Mouse (Mus musculus) forebrain, embryonic 12.5 days (tissue): ENCODE data around the gene Trarg1. TPM values are rescaled to one million over a fixed set of nuclear protein-coding genes. Genes with fewer than 3 reads are reported as not detected.
A peak's percentile ranks its signal among the peaks of the same experiment; 100 is the strongest.
"Not testable (repeated sequence)": the region's sequence is repeated elsewhere in the genome, so short reads cannot be mapped to it uniquely, and the experiment has no call there.

ENCODE experiments used
- ATAC-seq: fragments of 200-750 bp; cut with Nextera tagmentation; 2 replicates; pipeline ENCODE4 v1.8.0; 2017; ENCODE audit warnings: moderate TSS enrichment; ENCODE audit not compliant: low FRiP score
- H3K27ac ChIP-seq: fragments of 300-500 bp; sonication (generic); 2 replicates; pipeline ENCODE4 v1.5.1; 2016; ENCODE audit warnings: mild to moderate bottlenecking
- H3K27me3 ChIP-seq: fragments of 300-500 bp; sonication (generic); 2 replicates; pipeline ENCODE4 v1.6.1; 2016; ENCODE audit warnings: mild to moderate bottlenecking
- H3K36me3 ChIP-seq: fragments of 300-500 bp; sonication (generic); replicated peaks from 2 replicates; pipeline ENCODE4 v1.6.1; 2016; ENCODE audit warnings: mild to moderate bottlenecking
- H3K4me1 ChIP-seq: fragments of 300-500 bp; sonication (generic); 2 replicates; pipeline ENCODE4 v1.6.1; 2016
- H3K4me2 ChIP-seq: fragments of 300-500 bp; sonication (generic); 2 replicates; pipeline ENCODE4 v1.6.1; 2016; ENCODE audit warnings: mild to moderate bottlenecking, moderate library complexity
- H3K4me3 ChIP-seq: fragments of 300-500 bp; sonication (generic); replicated peaks from 2 replicates; pipeline ENCODE4 v1.5.1; 2016; ENCODE audit warnings: mild to moderate bottlenecking
- H3K9ac ChIP-seq: fragments of 300-500 bp; sonication (generic); 2 replicates; pipeline ENCODE4 v1.6.1; 2016; ENCODE audit warnings: mild to moderate bottlenecking
- H3K9me3 ChIP-seq: fragments of 300-500 bp; sonication (generic); 2 replicates; pipeline ENCODE4 v1.6.1; 2016
- WGBS: fragments of 180-500 bp; shearing (Covaris S2); methylation state at CpG from one replicate; pipeline ENCODE4 v1.1.7; 2016; 5-methylcytosine and 5-hydroxymethylcytosine counted together
- polyA plus RNA-seq: library from polyadenylated mRNA; unstranded; fragments of >200 nt; fragmentation: Nextera tagmentation; extraction: Ambion mirVana; gene quantifications from 2 replicates; pipeline ENCODE4 v1.2.1, GENCODE M21; 2016

Gene Trarg1
- not detected in 2 replicates for polyA plus RNA-seq

- not testable (repeated sequence) for H3K9me3 ChIP-seq, H3K4me1 ChIP-seq, ATAC-seq, H3K4me2 ChIP-seq, H3K9ac ChIP-seq, H3K36me3 ChIP-seq, H3K27ac ChIP-seq, H3K4me3 ChIP-seq
- WGBS = 64% methylated on average over 6 of the region's 8 CpGs
- peaks cover 35% of the 10 kb centered on the region for H3K27me3 ChIP-seq
Observed at GRCm38 (mm10) chr11:76679508-76679907, at the start of gene Trarg1. Gene Trarg1 (plus strand): TSS chr11:76679808.

GRCm38 (mm10) chr11:76630023-76630422, 49.6 kb upstream of the Trarg1 start:
- ATAC-seq = no peak
- no peaks in the 10 kb centered on the region for H3K4me1 ChIP-seq
- no peaks in the 10 kb centered on the region for H3K9me3 ChIP-seq
- 36% methylated on average over 2 of the region's 2 CpGs for WGBS
- H3K27ac ChIP-seq = no peak overlapping the region
- H3K36me3 ChIP-seq = no peaks in the 10 kb centered on the region
- H3K9ac ChIP-seq = no peak overlapping the region
- no peak overlapping the region for H3K4me3 ChIP-seq
- no peak overlapping the region for H3K4me2 ChIP-seq
- 0 out of 2 replicates have a peak, but pooled peaks cover 8% of the 10 kb centered on the region for H3K27me3 ChIP-seq

- WGBS = 83% methylated on average over 5 of the region's 5 CpGs
- no peak overlapping the region for H3K9ac ChIP-seq
- H3K4me3 ChIP-seq = no peak overlapping the region
- no peak overlapping the region for H3K27ac ChIP-seq
- H3K27me3 ChIP-seq = 0 out of 2 replicates have a peak, but pooled peaks cover 5% of the 10 kb centered on the region
- no peaks in the 10 kb centered on the region for H3K4me1 ChIP-seq
- no peak for ATAC-seq
- no peak overlapping the region for H3K4me2 ChIP-seq
- H3K36me3 ChIP-seq = no peaks in the 10 kb centered on the region
- no peaks in the 10 kb centered on the region for H3K9me3 ChIP-seq
Observed at GRCm38 (mm10) chr11:76630487-76630886, 49.1 kb upstream of the Trarg1 start.

- 82% methylated on average over 17 of the region's 17 CpGs for WGBS
- Histone ChIP-seq H3K27ac (no peak overlapping the region), H3K9me3 (no peaks in the 10 kb centered on the region), H3K27me3 (peaks cover 30% of the 10 kb centered on the region), H3K9ac (no peak overlapping the region), H3K4me2 (no peak overlapping the region), H3K4me1 (no peaks in the 10 kb centered on the region; the same call in 1 of the 2 replicates), H3K36me3 (no peaks in the 10 kb centered on the region), H3K4me3 (no peak overlapping the region)
- no peak for ATAC-seq
Observed at GRCm38 (mm10) chr11:76639269-76639985, 40.2 kb upstream of the Trarg1 start.

GRCm38 (mm10) chr11:76640231-76640630, 39.4 kb upstream of the Trarg1 start:
- Histone ChIP-seq H3K4me3 (no peak overlapping the region), H3K4me1 (peaks cover 5% of the 10 kb centered on the region), H3K27me3 (peaks cover 38% of the 10 kb centered on the region), H3K4me2 (no peak overlapping the region), H3K27ac (no peak overlapping the region), H3K36me3 (no peaks in the 10 kb centered on the region), H3K9ac (no peak overlapping the region), H3K9me3 (no peaks in the 10 kb centered on the region)
- no peak for ATAC-seq
- 80% methylated on average over 4 of the region's 4 CpGs for WGBS

- peak overlapping the region; percentile 5; the same call in 1 of the 2 replicates for H3K27ac ChIP-seq
- no peaks in the 10 kb centered on the region for H3K9me3 ChIP-seq
- peaks cover 50% of the 10 kb centered on the region for H3K27me3 ChIP-seq
- ATAC-seq = no peak
- H3K9ac ChIP-seq = no peak overlapping the region
- WGBS = 28% methylated on average over 6 of the region's 6 CpGs
- H3K4me1 ChIP-seq = peaks cover 29% of the 10 kb centered on the region
- H3K4me2 ChIP-seq = no peak overlapping the region
- no peaks in the 10 kb centered on the region for H3K36me3 ChIP-seq
- H3K4me3 ChIP-seq = no peak overlapping the region
Observed at GRCm38 (mm10) chr11:76644257-76644656, 35.4 kb upstream of the Trarg1 start.

- no peak overlapping the region for H3K9ac ChIP-seq
- no peaks in the 10 kb centered on the region for H3K36me3 ChIP-seq
- H3K27ac ChIP-seq = peak overlapping the region; percentile 5; the same call in 1 of the 2 replicates
- 80% methylated on average over 9 of the region's 9 CpGs for WGBS
- H3K9me3 ChIP-seq = no peaks in the 10 kb centered on the region
- no peak overlapping the region for H3K4me2 ChIP-seq
- H3K4me3 ChIP-seq = no peak overlapping the region
- peaks cover 29% of the 10 kb centered on the region for H3K4me1 ChIP-seq
- no peak for ATAC-seq
- peaks cover 58% of the 10 kb centered on the region for H3K27me3 ChIP-seq
Observed at GRCm38 (mm10) chr11:76645036-76645435, 34.6 kb upstream of the Trarg1 start.

GRCm38 (mm10) chr11:76645955-76646354, 33.7 kb upstream of the Trarg1 start:
- H3K27me3 ChIP-seq = peaks cover 66% of the 10 kb centered on the region
- ATAC-seq = peak; percentile 65
- peak overlapping the region; percentile 70; the same call in 1 of the 2 replicates for H3K27ac ChIP-seq
- H3K4me1 ChIP-seq = peaks cover 29% of the 10 kb centered on the region
- H3K36me3 ChIP-seq = no peaks in the 10 kb centered on the region
- H3K4me2 ChIP-seq = peak overlapping the region; percentile 53
- H3K4me3 ChIP-seq = peak overlapping the region; percentile 23
- WGBS = under 1% methylated on average over 19 of the region's 19 CpGs
- H3K9ac ChIP-seq = no peak overlapping the region
- H3K9me3 ChIP-seq = no peaks in the 10 kb centered on the region

- Histone ChIP-seq H3K9ac (peak overlapping the region; percentile 21; the same call in 1 of the 2 replicates), H3K4me2 (peak overlapping the region; percentile 47), H3K27me3 (peaks cover 66% of the 10 kb centered on the region), H3K27ac (peak overlapping the region; percentile 70), H3K9me3 (no peaks in the 10 kb centered on the region), H3K4me3 (peak overlapping the region; percentile 15; the same call in 1 of the 2 replicates), H3K36me3 (no peaks in the 10 kb centered on the region), H3K4me1 (peaks cover 29% of the 10 kb centered on the region)
- ATAC-seq = peak; percentile 77
- 0% methylated on average over 7 of the region's 7 CpGs for WGBS
Observed at GRCm38 (mm10) chr11:76647062-76647461, 32.5 kb upstream of the Trarg1 start.

GRCm38 (mm10) chr11:76647500-76647899, 32.1 kb upstream of the Trarg1 start:
- H3K9ac ChIP-seq = peak overlapping the region; percentile 21; the same call in 1 of the 2 replicates
- peak overlapping the region; percentile 15; the same call in 1 of the 2 replicates for H3K4me3 ChIP-seq
- peaks cover 62% of the 10 kb centered on the region for H3K27me3 ChIP-seq
- H3K36me3 ChIP-seq = no peaks in the 10 kb centered on the region
- H3K9me3 ChIP-seq = no peaks in the 10 kb centered on the region
- H3K4me2 ChIP-seq = peak overlapping the region; percentile 47
- peak overlapping the region; percentile 70 for H3K27ac ChIP-seq
- peaks cover 31% of the 10 kb centered on the region for H3K4me1 ChIP-seq
- WGBS = 4% methylated on average over 9 of the region's 9 CpGs
- ATAC-seq = peak; percentile 40; the same call in 1 of the 2 replicates

- Histone ChIP-seq H3K27ac (no peak overlapping the region), H3K27me3 (peaks cover 47% of the 10 kb centered on the region), H3K9ac (no peak overlapping the region), H3K4me1 (peaks cover 22% of the 10 kb centered on the region), H3K36me3 (no peaks in the 10 kb centered on the region), H3K4me3 (no peak overlapping the region), H3K4me2 (no peak overlapping the region), H3K9me3 (no peaks in the 10 kb centered on the region)
- no peak for ATAC-seq
- 64% methylated on average over 13 of the region's 14 CpGs for WGBS
Observed at GRCm38 (mm10) chr11:76650862-76651560, 28.6 kb upstream of the Trarg1 start.

- no peak for ATAC-seq
Observed at GRCm38 (mm10) chr11:76652838-76653334, 26.7 kb upstream of the Trarg1 start.

More at GRCm38 (mm10) chr11:76652838-76653334, 26.7 kb upstream of the Trarg1 start:
- H3K27me3 ChIP-seq = peaks cover 56% of the 10 kb centered on the region
- WGBS = 55% methylated on average over 3 of the region's 3 CpGs
- H3K4me1 ChIP-seq = peaks cover 5% of the 10 kb centered on the region; the same call in 1 of the 2 replicates
- no peaks in the 10 kb centered on the region for H3K36me3 ChIP-seq
- H3K4me2 ChIP-seq = no peak overlapping the region
- H3K27ac ChIP-seq = no peak overlapping the region
- H3K9me3 ChIP-seq = no peaks in the 10 kb centered on the region
- no peak overlapping the region for H3K4me3 ChIP-seq
- H3K9ac ChIP-seq = no peak overlapping the region
